Mouse (Mus musculus) heart, embryonic 16.5 days (tissue): Measurements from ENCODE around the gene Baz1b. TPM values are rescaled to one million over a fixed set of nuclear protein-coding genes. Genes with fewer than 3 reads are reported as not detected.

Experiments used
- ATAC-seq: fragments of 200-750 bp; cut with Nextera tagmentation; replicated peaks from 2 replicates; pipeline ENCODE4 v1.8.0; 2017; ENCODE audit warnings: moderate number of reproducible peaks; ENCODE audit not compliant: insufficient read depth, low FRiP score; ENCODE audit errors: extremely low read depth
- H3K27ac ChIP-seq: fragments of 300-500 bp; sonication (generic); 2 replicates; pipeline ENCODE4 v1.5.1; 2014; ENCODE audit warnings: mild to moderate bottlenecking, low read length, control low read depth, moderate library complexity
- H3K27me3 ChIP-seq: fragments of 300-500 bp; sonication (generic); 2 replicates; pipeline ENCODE4 v1.6.1; 2014; ENCODE audit warnings: low read length, mixed read lengths; ENCODE audit not compliant: control insufficient read depth, insufficient read depth
- H3K36me3 ChIP-seq: fragments of 300-500 bp; sonication (generic); 2 replicates; pipeline ENCODE4 v1.6.1; 2014; ENCODE audit not compliant: control insufficient read depth, insufficient read depth
- H3K4me1 ChIP-seq: fragments of 300-500 bp; sonication (generic); 2 replicates; pipeline ENCODE4 v1.6.1; 2014; ENCODE audit warnings: low read length, mixed read lengths; ENCODE audit not compliant: control insufficient read depth, insufficient read depth
- H3K4me2 ChIP-seq: fragments of 300-500 bp; sonication (generic); 2 replicates; pipeline ENCODE4 v1.6.1; 2014; ENCODE audit warnings: low read depth, mild to moderate bottlenecking, control low read depth, low read length
- H3K4me3 ChIP-seq: fragments of 300-500 bp; sonication (generic); 2 replicates; pipeline ENCODE4 v1.5.1; 2014; ENCODE audit warnings: mild to moderate bottlenecking, control low read depth, low read length
- H3K9ac ChIP-seq: fragments of 300-500 bp; sonication (generic); 2 replicates; pipeline ENCODE4 v1.6.1; 2014; ENCODE audit warnings: low read length, control low read depth
- H3K9me3 ChIP-seq: fragments of 300-500 bp; sonication (generic); replicated peaks from 2 replicates; pipeline ENCODE4 v1.6.1; 2016; ENCODE audit warnings: low read length; ENCODE audit not compliant: control insufficient read depth
- WGBS: fragments of 180-500 bp; shearing (Covaris S2); extraction: QIAGEN DNeasy Blood & Tissue Kit; methylation state at CpG from one replicate; pipeline ENCODE4 v1.1.7; 2014; 5-methylcytosine and 5-hydroxymethylcytosine counted together
- polyA plus RNA-seq: library from polyadenylated mRNA; unstranded; fragments of >200 nt; fragmentation: Nextera tagmentation; extraction: Ambion mirVana; gene quantifications from 2 replicates; pipeline ENCODE4 v1.2.1, GENCODE M21; 2015

Baz1b gene
- polyA plus RNA-seq, 1 experiment from 2014 or later = 21.1 TPM

DNA sequence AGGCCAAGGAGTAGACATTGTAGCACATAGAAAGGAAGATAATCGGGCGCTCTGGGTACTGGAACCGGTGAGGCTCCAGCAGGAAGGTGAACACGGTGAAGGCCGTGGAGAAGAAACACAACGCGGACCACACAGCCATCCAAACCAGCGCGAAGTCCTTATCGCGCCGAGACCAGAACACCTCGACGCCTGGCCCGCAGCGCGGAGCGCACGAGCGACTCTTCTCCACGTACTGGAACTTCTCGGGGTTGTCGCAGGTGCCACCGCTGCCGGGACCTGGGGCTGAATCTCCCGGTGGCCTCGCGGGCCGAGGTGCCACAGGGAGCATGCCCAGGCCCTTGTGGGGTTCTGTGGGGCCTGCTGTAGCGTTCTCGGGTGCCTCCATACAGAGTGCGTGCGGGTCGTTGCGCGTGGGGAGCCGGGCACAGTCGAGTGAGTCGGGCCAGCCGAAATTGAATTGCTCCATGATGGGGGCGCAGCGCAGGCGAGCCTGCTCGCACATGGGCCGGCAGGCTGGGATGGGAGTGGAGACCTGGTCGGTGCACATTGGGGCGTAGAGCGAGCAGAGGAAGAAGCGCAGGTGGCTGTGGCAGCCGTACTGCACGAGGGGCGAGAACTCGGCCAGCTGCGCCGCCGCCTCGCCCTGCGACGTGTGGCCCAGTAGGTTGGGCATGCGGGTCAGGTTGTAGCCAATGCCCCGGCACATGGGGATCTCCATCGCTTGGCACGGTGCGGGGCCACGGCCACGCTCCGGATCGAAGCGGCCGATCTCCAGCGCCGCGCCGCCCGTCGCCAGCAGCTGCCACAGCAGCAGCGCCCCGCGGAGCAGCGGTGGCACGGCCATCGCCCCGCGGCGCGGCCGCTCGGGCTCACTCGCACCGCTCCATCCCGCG lies 63.4 kb downstream of the Baz1b start:
- Histone ChIP-seq H3K9ac (peak overlapping the region; percentile 72), H3K9me3 (no peaks in the 10 kb centered on the region), H3K4me1 (peaks cover 13% of the 10 kb centered on the region; the same call in 1 of the 2 replicates), H3K27ac (no peak overlapping the region), H3K4me2 (peak overlapping the region; percentile 98), H3K36me3 (peaks cover 8% of the 10 kb centered on the region), H3K4me3 (peak overlapping the region; percentile 64), H3K27me3 (no peaks in the 10 kb centered on the region)
- WGBS = 2% methylated on average over 87 of the region's 92 CpGs
- peak; percentile 64 for ATAC-seq

DNA sequence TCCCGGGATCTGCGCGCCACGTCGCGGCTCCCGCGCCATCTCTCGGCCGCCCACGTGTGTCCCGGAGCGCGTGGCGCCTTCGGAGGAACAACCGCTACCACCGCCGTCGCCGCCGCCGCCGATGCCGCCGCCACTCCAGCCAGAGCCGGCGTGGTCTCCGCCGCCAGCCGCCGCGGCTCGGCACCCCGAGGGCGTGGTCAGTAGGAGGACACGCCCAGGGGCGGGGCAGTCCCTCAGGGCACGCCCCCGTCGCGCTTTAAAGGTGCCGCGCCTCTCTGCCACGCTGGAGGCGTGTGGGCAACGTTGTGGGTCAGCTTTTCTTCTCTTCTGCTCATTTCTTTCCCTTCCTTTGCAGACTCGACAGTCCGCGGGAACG lies 64.0 kb downstream of the Baz1b start, which contains the start of gene Fzd9:
Fzd9 (minus strand) TSS at position 152 of the 376 bp plus-strand sequence.
- Histone ChIP-seq H3K36me3 (peaks cover 4% of the 10 kb centered on the region), H3K9me3 (peaks cover 1% of the 10 kb centered on the region), H3K9ac (peak within 1 kb of the TSS; percentile 72), H3K27me3 (no peaks in the 10 kb centered on the region), H3K27ac (no peak within 1 kb of the TSS), H3K4me1 (peaks cover 13% of the 10 kb centered on the region; the same call in 1 of the 2 replicates), H3K4me3 (peak within 1 kb of the TSS; percentile 64), H3K4me2 (peak within 1 kb of the TSS; percentile 98)
- peak; percentile 93 for ATAC-seq
- WGBS = under 1% methylated on average over 51 of the region's 51 CpGs

DNA sequence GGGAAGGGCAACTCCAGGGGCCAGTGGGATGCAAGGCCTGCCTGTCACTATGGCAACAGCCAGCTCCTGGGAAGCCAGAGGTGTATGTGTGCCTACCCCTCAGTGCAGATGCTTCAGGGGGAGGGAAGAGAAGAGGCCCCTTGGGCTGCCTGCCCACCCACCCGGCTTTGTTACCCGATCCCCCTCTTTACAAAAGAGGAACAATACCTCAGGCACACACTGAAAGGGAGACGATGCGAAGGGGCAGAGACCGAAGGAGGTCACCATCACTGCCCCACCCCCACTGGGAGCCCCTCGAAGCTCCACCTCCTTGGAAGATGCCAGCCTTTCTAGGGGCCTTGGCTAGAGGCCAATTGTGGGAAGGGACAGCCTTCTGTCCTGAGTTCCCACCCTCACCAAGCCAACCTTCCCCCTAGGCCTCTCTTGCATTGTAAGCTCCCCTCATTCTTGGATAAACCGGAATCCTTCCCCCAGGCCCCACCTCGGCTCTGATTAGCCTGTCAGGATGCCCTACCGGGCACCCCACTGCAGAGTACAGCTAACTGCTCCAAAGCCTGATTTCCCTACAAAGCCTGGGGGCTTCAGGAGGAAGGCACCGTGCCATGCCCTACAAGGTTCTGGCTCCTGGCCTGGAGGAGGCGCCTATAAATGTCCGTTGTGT lies 66.8 kb downstream of the Baz1b start:
- no peaks in the 10 kb centered on the region for H3K36me3 ChIP-seq
- WGBS = 26% methylated on average over 12 of the region's 12 CpGs

GRCm38 (mm10) chr5:135256166-135256565 lies 69.1 kb downstream of the Baz1b start:
- H3K4me1 ChIP-seq = no peaks in the 10 kb centered on the region
- no peak overlapping the region for H3K4me3 ChIP-seq
- H3K27me3 ChIP-seq = no peaks in the 10 kb centered on the region
- H3K9ac ChIP-seq = no peak overlapping the region
- no peak overlapping the region for H3K27ac ChIP-seq
- no peak for ATAC-seq
- WGBS = 89% methylated on average over 3 of the region's 3 CpGs
- peaks cover 8% of the 10 kb centered on the region for H3K9me3 ChIP-seq
- no peaks in the 10 kb centered on the region for H3K36me3 ChIP-seq
- no peak overlapping the region for H3K4me2 ChIP-seq

More for the DNA sequence above, 66.8 kb downstream of the Baz1b start:
- Histone ChIP-seq H3K4me1 (peaks cover 9% of the 10 kb centered on the region; the same call in 1 of the 2 replicates), H3K9ac (no peak overlapping the region), H3K27me3 (no peaks in the 10 kb centered on the region), H3K27ac (no peak overlapping the region), H3K4me3 (no peak overlapping the region), H3K9me3 (peaks cover 8% of the 10 kb centered on the region), H3K4me2 (no peak overlapping the region)
- no peak for ATAC-seq

- Histone ChIP-seq H3K4me2 (no peak overlapping the region), H3K4me1 (no peaks in the 10 kb centered on the region), H3K27me3 (no peaks in the 10 kb centered on the region), H3K9me3 (peaks cover 8% of the 10 kb centered on the region), H3K36me3 (no peaks in the 10 kb centered on the region), H3K4me3 (no peak overlapping the region), H3K27ac (no peak overlapping the region), H3K9ac (no peak overlapping the region)
- no peak for ATAC-seq
- WGBS = 78% methylated on average over 12 of the region's 12 CpGs
Measured at GRCm38 (mm10) chr5:135257559-135257958, 70.5 kb downstream of the Baz1b start.

GRCm38 (mm10) chr5:135258280-135259150 lies 71.5 kb downstream of the Baz1b start:
- Histone ChIP-seq H3K4me2 (peak overlapping the region; percentile 49), H3K36me3 (no peaks in the 10 kb centered on the region), H3K9me3 (peaks cover 8% of the 10 kb centered on the region), H3K4me3 (peak overlapping the region; percentile 19; the same call in 1 of the 2 replicates), H3K27ac (peak overlapping the region; percentile 61), H3K27me3 (no peaks in the 10 kb centered on the region), H3K9ac (peak overlapping the region; percentile 62), H3K4me1 (peaks cover under 1% of the 10 kb centered on the region; the same call in 1 of the 2 replicates)
- ATAC-seq = peak; percentile 44
- 41% methylated on average over 30 of the region's 30 CpGs for WGBS

DNA sequence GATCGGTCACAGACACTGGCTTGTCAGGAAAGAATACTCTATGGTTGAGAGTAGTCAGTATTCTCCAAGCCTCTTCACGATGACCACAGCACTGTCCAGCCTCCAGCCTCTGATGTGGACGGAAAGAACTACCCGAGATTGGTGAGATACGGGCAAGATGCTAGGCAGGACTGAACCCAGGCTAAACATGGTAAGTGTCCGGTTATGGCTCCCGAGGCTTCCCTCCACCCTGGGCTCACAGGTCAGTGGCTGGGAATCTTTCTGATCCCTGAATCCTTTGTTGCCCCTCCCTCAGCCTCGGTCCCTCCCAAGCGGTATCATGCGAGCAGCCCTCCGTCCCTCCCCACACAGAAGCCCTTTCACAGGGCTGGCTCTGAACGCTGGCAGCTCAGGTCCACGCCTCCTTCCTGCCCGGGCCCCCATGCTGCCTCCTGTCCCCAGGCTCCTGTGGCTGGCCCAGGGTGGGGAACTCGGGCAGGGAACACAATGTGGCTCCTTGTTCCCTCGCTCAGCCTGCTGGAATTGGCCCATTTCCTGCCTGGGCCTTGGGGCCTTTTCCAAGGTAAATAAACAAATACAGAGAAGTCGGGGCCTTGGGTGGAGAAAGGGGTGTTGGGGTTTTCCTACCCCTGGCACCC lies 76.9 kb downstream of the Baz1b start:
- ATAC-seq = peak; percentile 89
- 21% methylated on average over 17 of the region's 17 CpGs for WGBS
- Histone ChIP-seq H3K4me3 (peak overlapping the region; percentile 36), H3K27me3 (no peaks in the 10 kb centered on the region), H3K36me3 (no peaks in the 10 kb centered on the region), H3K9me3 (no peaks in the 10 kb centered on the region; the same call in 1 of the 2 replicates), H3K4me2 (peak overlapping the region; percentile 53), H3K27ac (peak overlapping the region; percentile 75), H3K4me1 (peaks cover 9% of the 10 kb centered on the region), H3K9ac (peak overlapping the region; percentile 47)

GRCm38 (mm10) chr5:135264548-135264947 lies 77.5 kb downstream of the Baz1b start:
- Histone ChIP-seq H3K4me3 (peak overlapping the region; percentile 36), H3K9ac (peak overlapping the region; percentile 47), H3K36me3 (no peaks in the 10 kb centered on the region), H3K27me3 (no peaks in the 10 kb centered on the region), H3K4me2 (peak overlapping the region; percentile 53), H3K9me3 (no peaks in the 10 kb centered on the region; the same call in 1 of the 2 replicates), H3K4me1 (peaks cover 12% of the 10 kb centered on the region), H3K27ac (peak overlapping the region; percentile 75)
- ATAC-seq = peak; percentile 55
- 34% methylated on average over 9 of the region's 9 CpGs for WGBS
